ENCODE assay signal across 8 mouse cellular contexts in genomic region chr9:25253478-25253824, GRCm38 (mm10). TPM values are rescaled to one million over a fixed set of nuclear protein-coding genes. Genes with fewer than 3 reads are reported as not detected.
DNase-seq lines count a peak whose midpoint lies in the region; ATAC-seq and TF ChIP-seq lines count a peak whose summit lies in the region.

No protein-coding gene starts in this region.

- peak overlapping the region; percentile 76 for H3K4me2 ChIP-seq in kidney, embryonic 15.5 days
- H3K4me2 ChIP-seq in hindbrain, embryonic 14.5 days (replicated peaks) = peak overlapping the region; percentile 58
- H3K4me2 ChIP-seq in midbrain, embryonic 14.5 days (ENCODE audit: low read length) = peak overlapping the region; percentile 60

- TF ChIP-seq POLR2A in bone marrow macrophage, adult 2 months (IDR thresholded peaks at IDR 0.05; ENCODE audit: borderline replicate concordance, low read depth, low read length) = no peak

- H3K9me3 ChIP-seq in kidney, embryonic 15.5 days (replicated peaks) = no peaks in the 10 kb centered on the region
- H3K9me3 ChIP-seq in hindbrain, embryonic 14.5 days (ENCODE audit: control insufficient read depth, low read length) = no peaks in the 10 kb centered on the region
- H3K9me3 ChIP-seq in midbrain, embryonic 14.5 days (ENCODE audit: control insufficient read depth, low read length) = no peaks in the 10 kb centered on the region

- H3K9ac ChIP-seq in kidney, embryonic 15.5 days = peak overlapping the region; percentile 99
- H3K9ac ChIP-seq in hindbrain, embryonic 14.5 days = peak overlapping the region; percentile 88
- peak overlapping the region; percentile 96 for H3K9ac ChIP-seq in midbrain, embryonic 14.5 days (replicated peaks; ENCODE audit: low read length)

- no peak for TF ChIP-seq CTCF in bone marrow macrophage, adult 2 months (IDR thresholded peaks at IDR 0.05; ENCODE audit: low read depth, low read length)

- no peak for DNase-seq in kidney, postnatal 14 days
- no peak for DNase-seq in hindbrain, embryonic 14.5 days (ENCODE audit: low spot score)
- no peak for DNase-seq in midbrain, embryonic 14.5 days
- no peak for DNase-seq in right cerebral cortex, postnatal 36 days (ENCODE audit: low spot score in 2 of 2)
- DNase-seq in left cerebral cortex, postnatal 10 days (ENCODE audit: extremely low spot score in 1 of 2, low spot score in 2 of 2) = no peak
- DNase-seq in adrenal gland, adult 2 months = no peak

- H3K36me3 ChIP-seq in kidney, embryonic 15.5 days = no peaks in the 10 kb centered on the region
- no peaks in the 10 kb centered on the region for H3K36me3 ChIP-seq in hindbrain, embryonic 14.5 days (replicated peaks; ENCODE audit: control insufficient read depth, insufficient read depth)
- H3K36me3 ChIP-seq in midbrain, embryonic 14.5 days (ENCODE audit: control insufficient read depth, insufficient read depth, low read length) = no peaks in the 10 kb centered on the region

- ATAC-seq in kidney, embryonic 15.5 days (replicated peaks; ENCODE audit: low FRiP score) = no peak
- ATAC-seq in hindbrain, embryonic 14.5 days (ENCODE audit: low FRiP score) = no peak
- no peak for ATAC-seq in midbrain, embryonic 14.5 days (ENCODE audit: low FRiP score, low TSS enrichment)

- intact Hi-C loops in left cerebral cortex, postnatal 10 days (cut with DNase I) = loop anchor here (2.0 to 10.0 kb wide), 3 partner anchors 49 to 79 kb away; no protein-coding TSS in a partner anchor

- no peaks in the 10 kb centered on the region for H3K27me3 ChIP-seq in kidney, embryonic 15.5 days
- H3K27me3 ChIP-seq in hindbrain, embryonic 14.5 days (ENCODE audit: control insufficient read depth, insufficient read depth, low read length) = no peaks in the 10 kb centered on the region
- no peaks in the 10 kb centered on the region for H3K27me3 ChIP-seq in midbrain, embryonic 14.5 days (ENCODE audit: control insufficient read depth, insufficient read depth, low read length)

- peak overlapping the region; percentile 100 for H3K4me3 ChIP-seq in kidney, embryonic 15.5 days (replicated peaks)
- peak overlapping the region; percentile 78 for H3K4me3 ChIP-seq in bone marrow macrophage, adult 2 months (ENCODE audit: insufficient read depth, low read length)
- H3K4me3 ChIP-seq in hindbrain, embryonic 14.5 days (replicated peaks; ENCODE audit: low read length) = peak overlapping the region; percentile 73
- H3K4me3 ChIP-seq in midbrain, embryonic 14.5 days (replicated peaks; ENCODE audit: low read depth, low read length) = peak overlapping the region; percentile 98

- H3K4me1 ChIP-seq in kidney, embryonic 15.5 days = peaks cover 15% of the 10 kb centered on the region
- peaks cover 6% of the 10 kb centered on the region for H3K4me1 ChIP-seq in bone marrow macrophage, adult 2 months (ENCODE audit: control insufficient read depth, insufficient read depth, low read length)
- H3K4me1 ChIP-seq in hindbrain, embryonic 14.5 days (replicated peaks; ENCODE audit: control insufficient read depth, insufficient read depth, low read length) = peaks cover 28% of the 10 kb centered on the region
- H3K4me1 ChIP-seq in midbrain, embryonic 14.5 days (ENCODE audit: control insufficient read depth, insufficient read depth, low read length) = peaks cover 24% of the 10 kb centered on the region

- WGBS in kidney, embryonic 15.5 days = 5% methylated on average over 3 of the region's 3 CpGs
- WGBS in hindbrain, embryonic 14.5 days = 8% methylated on average over 3 of the region's 3 CpGs
- 11% methylated on average over 3 of the region's 3 CpGs for WGBS in midbrain, embryonic 14.5 days

- H3K27ac ChIP-seq in kidney, embryonic 15.5 days = peak overlapping the region; percentile 99; the same call in 1 of the 2 replicates
- peak overlapping the region; percentile 76 for H3K27ac ChIP-seq in bone marrow macrophage, adult 2 months (ENCODE audit: insufficient read depth, low read depth, low read length)
- peak overlapping the region; percentile 99 for H3K27ac ChIP-seq in hindbrain, embryonic 14.5 days
- H3K27ac ChIP-seq in midbrain, embryonic 14.5 days (replicated peaks; ENCODE audit: low read depth, low read length) = peak overlapping the region; percentile 99

RNA-seq across cellular contexts. Expression of gene Sept7, which starts 1.2 kb away (rescaled TPM):
- polyA plus RNA-seq in kidney, embryonic 15.5 days (2015; fragmentation: Nextera tagmentation; extraction: Ambion mirVana) = 318 and 325 TPM in 2 replicates
- polyA plus RNA-seq in bone marrow macrophage, adult 2 months (2012; ENCODE audit: insufficient read depth, insufficient read length, missing spikeins) = 162 and 172 TPM in 2 replicates
- 255 and 279 TPM in 2 replicates for polyA plus RNA-seq in hindbrain, embryonic 14.5 days (2014; fragmentation: Nextera tagmentation; extraction: Ambion mirVana)
- 247 and 267 TPM in 2 replicates for polyA plus RNA-seq in midbrain, embryonic 14.5 days (2014; fragmentation: Nextera tagmentation; extraction: Ambion mirVana)
- 100 to 1,000 TPM; 320 to 329 TPM for total RNA-seq in left cerebral cortex, postnatal 10 days (2021)
- total RNA-seq in adrenal gland, adult 2 months (2021) = 100 to 1,000 TPM; 116 to 125 TPM
- 1.4 and 1.8 TPM in 2 replicates for polyA plus RNA-seq in adrenal gland, adult 2 months (2012; rRNA removed)

Comparison
In these comparisons a context has a peak if more than half of its experiments do, and no peak if none do; other contexts are left out.
1. RNA of gene Sept7, which starts 1.2 kb away (polyA plus RNA-seq): 318 to 325 TPM in kidney, embryonic 15.5 days, 247 to 267 TPM in midbrain, embryonic 14.5 days, 255 to 279 TPM in hindbrain, embryonic 14.5 days and 162 to 172 TPM in bone marrow macrophage, adult 2 months; 1.4 to 1.8 TPM in adrenal gland, adult 2 months; every median in the first group is over 10 times any median in the second.
2. Peak in every context shown above with its lines, with median percentiles within 50 percentile points of each other: H3K27ac ChIP-seq, H3K4me2 ChIP-seq, H3K4me3 ChIP-seq and H3K9ac ChIP-seq.